Mouse (Mus musculus) thymus, postnatal 4 days (tissue): Measurements from ENCODE around the gene Ino80b.

Source experiments
- DNase-seq: peaks from one replicate; pipeline ENCODE4 v3.0.0; 2021

Gene Ino80b

DNA sequence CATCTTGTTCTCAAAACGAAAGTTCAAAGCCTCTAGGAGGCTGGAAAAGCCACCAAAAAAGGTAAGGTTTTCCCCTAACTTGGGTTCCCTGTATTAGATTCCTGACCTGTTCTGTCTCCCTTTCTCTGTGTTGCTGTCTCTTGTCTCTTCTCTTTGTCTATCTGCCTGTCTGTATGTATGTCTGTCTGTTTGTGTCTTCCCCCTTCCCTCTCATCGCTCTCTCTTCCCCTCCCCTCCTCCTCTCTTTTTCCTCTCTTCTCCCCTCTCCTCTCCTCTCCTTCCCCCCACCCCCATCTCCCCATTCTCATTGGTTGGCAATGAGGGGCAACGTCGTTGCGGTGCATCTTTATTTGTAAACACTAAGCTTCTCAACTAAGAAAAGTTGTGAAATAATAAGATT lies at the start of gene Ino80b:
Gene Ino80b, minus strand, starts transcription at position 101 of the 400 bp plus-strand sequence.
- peak; percentile 11 for DNase-seq

DNA sequence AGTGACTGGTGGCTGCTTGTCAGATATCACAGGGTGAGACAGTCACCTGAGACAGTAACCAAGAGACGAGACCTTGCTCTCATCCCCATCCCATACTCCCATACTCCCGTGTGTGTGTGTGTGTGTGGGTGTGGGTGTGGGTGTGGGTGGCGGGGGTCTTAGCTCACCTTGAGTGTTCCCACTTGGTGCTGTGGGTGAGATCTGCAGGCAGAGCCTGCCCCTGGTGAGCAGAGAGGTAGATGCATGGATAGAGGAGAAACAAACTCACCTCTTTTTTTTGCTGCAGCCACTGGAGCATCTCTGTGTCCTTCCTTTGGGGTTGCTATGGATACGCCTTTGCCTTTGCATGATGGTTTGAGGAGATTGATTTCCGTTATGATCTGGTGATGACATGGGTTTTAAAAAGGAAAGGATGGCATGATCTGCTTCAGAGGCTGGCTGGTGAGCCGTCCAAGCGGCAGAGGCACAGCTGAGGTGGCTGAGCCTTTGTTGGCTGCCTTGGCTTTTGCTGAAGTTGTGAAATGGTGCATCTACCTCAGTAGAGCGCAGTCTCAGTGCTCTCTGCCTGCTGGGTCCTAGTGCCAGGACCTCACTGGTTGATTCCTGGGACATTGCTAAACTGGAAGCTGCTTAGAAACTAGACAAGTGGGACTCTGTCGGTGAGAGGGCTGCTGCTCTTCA lies 47.1 kb upstream of the Ino80b start:
- DNase-seq = no peak

DNA sequence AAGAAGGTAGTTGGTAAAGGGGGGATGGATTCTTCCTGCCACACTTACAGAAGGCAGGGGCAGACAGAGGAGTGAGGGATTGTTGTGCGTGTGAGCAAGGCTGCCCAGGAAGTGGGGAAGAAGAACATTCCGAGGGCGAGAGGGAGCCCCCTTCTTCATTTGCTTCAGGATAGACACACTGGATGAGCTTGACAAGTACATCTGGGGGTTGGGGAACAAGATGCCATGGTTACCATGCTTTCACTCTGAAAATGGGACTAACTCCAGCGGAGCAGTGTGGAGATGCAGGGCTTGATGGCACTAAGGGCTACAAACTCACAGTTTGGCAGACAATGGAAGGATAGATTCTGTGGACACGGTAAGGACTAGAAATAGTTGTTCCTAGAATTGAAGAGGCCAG lies 45.8 kb upstream of the Ino80b start:
- no peak for DNase-seq

DNA sequence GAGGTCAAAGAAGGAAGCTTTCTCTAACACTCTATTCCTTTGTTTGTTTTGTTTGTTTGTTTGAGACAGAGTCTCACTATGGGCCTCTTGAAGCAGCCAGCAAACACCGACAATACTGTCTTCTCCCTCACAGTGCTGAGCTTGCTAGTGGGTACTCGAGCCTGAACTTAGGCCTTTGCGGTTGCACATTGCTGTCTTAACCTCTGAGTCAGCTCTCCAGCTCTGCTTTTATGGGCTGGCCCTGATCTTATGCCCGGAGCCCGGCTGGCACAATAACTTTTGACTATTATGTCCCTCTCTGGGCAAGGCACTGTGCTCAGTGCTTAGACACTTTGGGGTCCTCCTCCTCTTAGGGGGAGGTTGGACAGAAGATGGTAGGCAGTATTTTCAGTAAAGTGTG lies 44.6 kb upstream of the Ino80b start:
- no peak for DNase-seq

DNA sequence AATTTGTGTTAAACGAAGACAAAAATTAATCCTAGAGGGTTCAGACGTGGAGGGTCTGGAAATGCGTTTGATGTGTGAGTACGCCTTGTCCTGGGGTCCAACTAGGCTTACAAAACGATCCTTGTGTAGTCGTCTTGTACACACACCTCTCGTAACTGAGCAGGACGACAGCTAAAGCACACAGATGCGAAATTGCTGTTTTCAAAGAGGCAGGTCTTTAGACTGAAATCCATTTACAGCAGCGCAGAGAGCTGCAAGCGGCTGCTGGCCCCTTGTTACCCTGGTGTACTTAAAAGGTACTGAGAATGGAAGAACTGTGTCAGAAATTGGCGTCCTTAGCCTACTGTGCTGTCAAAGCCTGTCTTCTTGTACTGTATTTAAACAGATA lies 41.0 kb upstream of the Ino80b start:
- DNase-seq = peak; percentile 37

DNA sequence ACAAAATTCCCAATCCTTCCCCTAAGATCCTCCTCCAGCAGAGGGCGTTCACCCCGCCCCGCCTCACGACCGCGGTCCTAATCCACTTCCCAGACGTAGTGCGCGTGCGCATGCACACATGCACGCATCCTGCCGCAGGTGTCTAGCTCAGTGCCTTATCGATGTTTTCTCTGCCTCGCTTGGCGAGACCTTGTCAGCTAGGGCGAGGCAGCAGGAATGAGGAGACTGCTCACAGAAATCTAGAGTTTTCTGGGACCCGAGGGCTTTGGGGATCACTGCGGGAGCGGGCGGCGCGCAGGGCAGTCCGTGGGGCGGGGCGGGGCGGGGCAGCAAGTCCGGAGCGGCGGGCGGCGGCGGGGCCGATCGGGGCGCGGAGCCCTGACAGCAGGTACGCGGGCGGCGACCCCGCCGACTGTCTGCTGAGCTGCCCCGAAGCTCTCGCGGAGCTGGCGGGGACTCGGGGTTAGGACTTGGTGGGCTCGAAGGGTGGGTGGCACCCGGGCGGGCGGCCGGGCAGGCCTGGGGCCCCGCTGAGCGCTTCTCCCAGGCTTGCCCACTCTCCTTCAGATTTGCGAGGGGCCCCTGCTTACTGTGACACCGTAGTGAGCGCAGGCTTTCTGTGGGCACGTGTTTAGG lies 40.5 kb upstream of the Ino80b start, which contains the start of gene Dctn1:
Gene Dctn1, plus strand, starts transcription at position 314 of the 636 bp plus-strand sequence.
- peak; percentile 96 for DNase-seq

DNA sequence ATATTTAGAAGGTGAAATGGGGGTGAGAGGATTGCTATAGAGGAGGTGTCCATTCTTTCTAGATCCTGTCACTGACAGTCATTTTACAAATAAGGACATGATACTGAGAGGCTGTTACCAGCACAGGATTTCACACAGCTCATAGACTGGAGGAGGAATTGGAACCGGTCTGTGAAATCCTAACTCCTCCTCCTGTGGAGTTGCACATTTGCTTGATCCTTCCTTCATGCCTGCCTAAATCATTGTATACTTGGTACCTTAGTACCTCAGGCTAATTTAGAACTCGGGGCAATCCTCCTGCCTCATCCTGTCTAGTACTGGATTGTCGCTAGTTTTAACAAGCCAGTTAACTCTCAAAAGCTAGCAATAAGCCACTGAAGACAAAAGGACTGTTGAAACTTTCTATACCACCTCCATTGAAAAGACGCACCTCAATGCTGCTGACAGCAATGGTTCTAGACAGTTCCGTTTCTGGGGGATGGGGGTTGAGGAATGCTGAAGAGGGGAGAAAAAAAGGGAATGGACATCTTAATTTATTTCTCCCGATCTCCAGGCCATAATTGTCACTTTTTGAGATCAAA lies 39.9 kb upstream of the Ino80b start:
- DNase-seq = no peak

DNA sequence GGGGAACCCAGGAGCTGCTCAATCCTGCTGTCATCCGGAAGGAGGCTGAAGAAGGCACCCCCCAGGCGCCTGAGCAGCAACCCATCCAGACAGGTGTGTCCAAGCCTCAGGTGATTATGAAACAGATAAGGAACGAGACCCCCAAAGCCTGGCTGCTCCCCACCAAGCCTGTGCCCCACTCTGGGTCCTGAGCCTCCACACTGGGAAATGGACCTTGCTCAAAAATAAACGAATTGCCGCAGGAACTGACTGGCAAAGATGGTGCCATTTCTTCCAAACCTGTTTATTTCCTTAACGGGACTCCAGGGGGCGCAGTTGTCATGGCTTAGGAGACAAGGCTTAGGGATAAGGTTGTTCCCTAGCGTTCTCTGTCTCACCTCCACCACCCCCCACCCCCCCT lies 37.5 kb upstream of the Ino80b start:
- peak; percentile 72 for DNase-seq

DNA sequence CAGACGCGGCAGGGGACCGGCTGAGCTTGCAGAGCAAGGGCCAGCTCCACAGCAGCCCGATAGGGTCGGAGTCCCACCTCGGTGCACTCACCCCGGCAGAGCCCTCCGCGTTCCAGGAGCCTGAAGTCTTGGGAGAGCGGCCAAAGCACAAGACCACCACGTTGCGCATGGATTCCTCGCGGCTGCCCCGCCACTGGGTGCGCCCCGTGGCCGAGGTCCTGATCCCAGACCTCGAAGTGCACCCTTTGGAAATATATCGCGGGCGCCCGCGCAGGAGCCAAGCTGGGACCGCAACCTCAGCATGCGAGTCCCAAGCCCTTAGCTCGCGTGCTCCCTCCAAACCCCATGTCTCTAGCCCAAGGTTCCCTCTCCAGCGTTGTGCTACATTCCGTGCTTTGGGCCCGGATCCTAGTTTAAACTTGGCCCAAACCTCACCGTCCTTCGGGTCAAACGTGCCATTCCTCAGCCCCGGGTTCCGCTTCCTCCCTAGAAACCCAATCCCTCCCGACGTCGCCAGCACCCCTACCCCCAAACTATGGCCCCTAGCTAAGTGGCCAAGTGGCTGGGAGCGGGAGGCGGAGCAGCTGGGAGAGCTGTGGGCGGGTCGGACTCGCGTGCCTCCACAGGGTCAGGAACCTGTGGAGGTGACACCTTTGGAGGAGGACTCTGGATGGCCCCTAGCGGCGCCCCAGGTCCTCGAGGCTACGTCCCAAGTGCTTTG lies 36.9 kb upstream of the Ino80b start:
- peak; percentile 39 for DNase-seq

DNA sequence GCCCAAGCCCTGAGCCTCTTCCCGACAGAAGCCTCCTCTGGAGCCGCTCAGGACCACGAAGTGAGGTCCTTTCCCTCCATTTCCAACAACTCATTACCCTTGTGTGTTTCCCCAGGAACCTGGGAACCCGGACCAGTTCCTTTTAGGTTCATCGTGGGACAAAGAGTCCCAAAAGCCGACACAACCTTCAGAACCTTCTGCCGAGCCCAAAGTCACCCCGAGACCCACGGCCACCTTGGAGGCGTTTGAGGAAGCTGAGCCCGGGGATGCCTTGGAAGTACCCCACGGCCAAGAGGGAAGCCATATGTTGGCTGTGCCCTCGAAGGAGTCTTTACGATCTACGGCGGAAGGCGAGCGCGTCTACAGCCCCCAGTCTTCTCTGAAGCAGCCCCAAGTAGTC lies 36.2 kb upstream of the Ino80b start:
- DNase-seq = no peak

DNA sequence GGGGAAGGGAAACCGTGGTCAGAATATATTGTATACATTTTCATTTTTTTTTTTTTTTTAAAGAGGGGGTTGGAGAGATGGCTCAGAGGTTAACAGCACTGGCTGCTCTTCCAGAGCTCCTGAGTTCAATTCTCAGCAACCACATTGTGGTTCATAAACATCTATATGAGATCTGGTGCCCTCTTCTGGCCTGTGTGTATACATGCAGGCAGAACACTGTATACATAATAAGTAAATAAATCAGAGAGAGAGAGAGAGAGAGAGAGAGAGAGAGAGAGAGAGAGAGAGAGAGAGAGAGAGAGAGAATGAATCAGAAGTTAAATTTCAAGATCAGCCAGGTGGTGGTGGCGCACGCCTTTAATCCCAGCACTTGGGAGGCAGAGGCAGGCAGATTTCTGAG lies 34.2 kb upstream of the Ino80b start:
- peak; percentile 66 for DNase-seq

DNA sequence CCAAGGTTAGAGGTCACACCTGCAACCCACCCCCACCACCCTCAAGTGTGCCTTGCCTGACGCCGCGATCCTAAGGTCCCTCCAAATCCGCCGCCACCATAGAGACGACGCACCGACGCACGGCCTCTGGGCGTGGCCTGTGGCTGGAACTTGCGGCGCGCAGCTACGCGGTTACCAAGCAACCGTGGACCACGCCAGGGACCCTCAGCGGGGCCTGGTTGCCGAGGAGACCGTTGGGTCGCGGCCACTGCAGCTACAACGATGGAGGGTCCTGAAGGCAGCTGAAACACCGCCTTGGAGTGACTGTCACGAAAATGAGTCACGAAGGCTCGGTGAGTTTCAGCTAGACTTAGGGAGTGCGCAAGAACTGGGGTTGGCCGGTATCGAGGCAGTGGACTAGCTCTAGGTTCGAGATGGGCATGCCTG lies 31.0 kb upstream of the Ino80b start, which contains the start of the genes Wdr54 and 1700003E16Rik:
Gene Wdr54, minus strand, starts transcription at position 139 of the 426 bp plus-strand sequence.
Gene 1700003E16Rik, plus strand, starts transcription at position 146 of the 426 bp plus-strand sequence.
- peak; percentile 69 for DNase-seq

DNA sequence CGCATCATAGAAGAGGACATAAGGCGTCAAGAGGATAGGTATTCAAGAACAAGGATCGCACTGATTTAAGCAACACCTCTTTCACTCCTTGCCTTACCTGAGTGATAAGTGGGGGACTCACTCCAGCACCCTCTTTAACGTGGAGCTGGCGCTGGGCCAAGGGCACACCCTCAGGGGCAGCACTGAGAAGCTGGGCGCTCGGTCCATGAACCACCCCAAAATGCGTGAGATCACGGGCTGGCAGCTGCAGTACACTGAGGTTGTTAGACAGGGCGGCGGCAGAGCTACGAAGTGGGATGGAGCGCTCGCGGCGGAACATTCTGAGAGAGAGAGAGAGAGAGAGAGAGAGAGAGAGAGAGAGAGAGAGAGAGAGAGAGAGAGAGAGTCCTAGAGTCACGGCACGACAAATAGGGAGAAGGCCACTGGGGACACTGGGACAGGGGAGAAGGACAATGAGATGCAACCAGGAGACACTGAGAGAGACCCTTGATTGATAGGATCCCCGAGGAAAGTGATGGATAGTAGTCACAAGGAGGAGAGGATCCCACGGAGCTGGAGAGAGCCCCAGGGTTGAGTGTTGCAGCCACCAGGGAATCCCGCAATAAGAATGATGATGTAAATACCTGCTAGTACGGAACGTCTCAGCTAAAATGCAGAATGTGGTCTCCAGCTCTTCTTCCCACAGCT lies 30.5 kb upstream of the Ino80b start:
- DNase-seq = peak; percentile 46

DNA sequence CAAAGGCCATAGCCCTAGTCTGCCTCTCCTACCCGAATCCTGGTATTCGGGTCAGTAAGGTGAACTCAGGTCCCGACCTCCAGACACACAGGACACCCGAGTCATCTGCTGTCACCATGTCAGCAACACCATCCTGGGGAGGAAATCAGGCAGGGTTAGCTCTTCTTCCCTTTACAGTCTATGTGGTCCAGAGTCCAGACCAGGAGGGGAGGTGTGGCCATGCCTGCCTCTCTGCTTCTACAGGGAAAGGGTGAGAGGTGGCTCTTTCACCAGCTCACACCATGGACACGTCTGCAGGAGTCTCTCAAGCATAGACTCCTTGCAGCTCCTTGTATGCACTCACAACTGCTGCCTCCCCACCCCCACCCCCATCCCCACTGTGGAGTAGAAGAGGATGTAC lies 28.3 kb upstream of the Ino80b start:
- DNase-seq = no peak

DNA sequence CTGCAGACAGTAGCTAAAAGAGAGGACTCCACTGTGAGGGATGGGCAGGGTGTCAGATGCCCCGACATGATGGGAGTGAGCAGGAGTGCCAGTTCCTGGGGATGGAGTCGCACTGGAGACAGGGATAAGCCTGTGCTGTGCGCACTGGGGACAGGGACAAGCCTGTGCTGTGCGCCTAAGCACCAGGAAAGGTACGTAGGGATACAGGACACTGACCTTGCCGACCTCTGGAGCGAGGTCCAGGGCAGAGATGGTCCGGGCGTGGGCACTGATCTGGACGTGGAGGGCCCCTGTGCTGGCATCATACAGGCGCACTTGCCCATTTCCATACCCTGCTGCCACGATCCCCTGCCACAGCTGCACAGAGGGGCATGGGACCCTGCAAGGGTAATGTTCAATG lies 27.8 kb upstream of the Ino80b start:
- DNase-seq = no peak

DNA sequence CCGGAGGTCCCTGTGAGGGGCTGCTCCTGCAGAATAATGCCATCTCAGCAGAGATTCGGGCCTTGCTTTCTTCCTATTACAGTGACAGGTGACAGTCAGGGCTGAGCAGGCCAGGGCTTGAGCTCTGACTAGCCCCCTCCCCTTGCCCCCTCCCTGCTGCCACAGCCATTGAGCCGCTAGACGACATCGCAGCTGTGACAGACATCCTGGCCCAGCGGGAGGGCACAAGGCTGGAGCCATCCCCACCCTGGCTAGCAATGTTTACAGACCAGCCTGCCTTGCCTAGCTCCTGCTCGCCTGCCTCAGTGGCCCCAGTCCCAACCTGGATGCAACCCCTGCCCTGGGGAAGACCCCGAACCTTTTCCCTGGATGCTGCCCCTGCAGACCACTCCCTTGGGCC lies 26.5 kb upstream of the Ino80b start:
- no peak for DNase-seq

DNA sequence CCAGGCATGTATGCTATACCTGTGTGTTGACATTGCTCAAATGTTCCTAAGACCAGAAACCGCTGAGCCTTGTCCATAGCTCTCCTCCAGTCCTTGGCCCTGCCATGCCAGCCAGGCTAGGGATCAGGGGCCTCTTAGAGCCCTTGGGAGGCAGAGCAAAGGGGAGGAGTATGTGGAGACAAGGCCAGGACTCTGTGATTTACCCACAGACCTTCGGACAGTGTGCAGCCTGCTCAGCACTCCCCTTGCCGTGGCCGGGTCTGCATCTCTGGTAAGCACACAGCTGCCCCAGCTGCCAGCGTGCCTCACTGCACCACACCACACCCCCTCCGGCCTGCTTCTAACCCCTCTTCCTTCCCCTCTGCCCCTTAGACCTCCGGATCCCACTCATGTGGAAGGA lies 22.0 kb upstream of the Ino80b start:
- DNase-seq = no peak

DNA sequence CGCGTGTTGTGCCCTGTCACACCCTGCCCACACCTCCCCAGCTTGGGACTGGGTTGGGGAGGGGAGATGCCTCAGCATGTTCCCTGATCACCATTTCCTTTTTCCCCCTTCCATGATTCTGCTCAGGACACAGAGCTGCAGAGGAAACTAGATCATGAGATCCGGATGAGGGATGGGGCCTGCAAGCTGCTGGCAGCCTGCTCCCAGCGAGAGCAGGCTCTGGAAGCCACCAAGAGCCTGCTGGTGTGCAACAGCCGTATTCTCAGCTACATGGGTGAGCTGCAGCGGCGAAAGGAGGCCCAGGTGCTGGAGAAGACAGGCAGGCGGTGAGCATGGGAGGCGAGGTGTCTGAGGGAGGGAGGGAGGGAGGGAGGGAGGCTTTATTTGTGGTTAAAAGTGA lies 20.6 kb upstream of the Ino80b start:
- no peak for DNase-seq

DNA sequence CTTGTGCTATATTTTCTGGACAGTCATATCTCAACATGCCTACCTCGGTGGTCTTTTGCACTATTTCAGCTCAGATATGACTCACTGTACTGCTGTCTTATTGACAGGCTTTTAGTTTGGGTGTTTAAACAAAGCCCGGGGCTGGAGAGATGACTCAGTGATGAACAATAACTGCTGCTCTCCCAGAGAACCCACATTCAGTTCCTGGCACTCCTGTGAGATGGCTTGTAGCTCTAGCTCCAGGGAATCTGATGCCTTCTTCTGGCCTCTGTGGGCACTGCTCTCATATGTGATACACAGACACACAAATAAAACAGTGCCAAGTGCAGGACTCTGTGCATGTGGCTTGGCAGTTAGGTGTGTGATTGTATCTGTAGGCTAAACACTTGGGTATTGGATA lies 20.0 kb upstream of the Ino80b start:
- DNase-seq = no peak

DNA sequence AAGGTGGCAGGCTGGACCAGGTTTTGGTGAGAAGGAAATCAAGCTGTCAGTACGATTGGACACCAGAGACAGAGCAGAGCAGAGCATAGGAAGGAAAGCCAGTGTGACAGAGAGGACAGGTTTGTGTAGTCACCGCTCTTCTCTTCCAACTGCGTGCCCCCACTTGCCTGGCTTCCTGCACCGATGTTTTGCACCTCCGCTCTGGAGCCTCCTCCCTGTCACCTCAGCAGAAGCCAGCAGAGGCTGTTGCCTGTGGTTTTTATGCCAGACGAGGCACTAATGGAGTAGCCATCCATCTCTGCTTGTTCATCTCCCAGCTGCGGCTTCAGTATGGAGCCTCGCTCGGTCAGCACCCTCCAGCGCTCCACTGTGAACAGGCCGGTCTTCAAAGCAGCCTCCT lies 17.7 kb upstream of the Ino80b start:
- DNase-seq = no peak

DNA sequence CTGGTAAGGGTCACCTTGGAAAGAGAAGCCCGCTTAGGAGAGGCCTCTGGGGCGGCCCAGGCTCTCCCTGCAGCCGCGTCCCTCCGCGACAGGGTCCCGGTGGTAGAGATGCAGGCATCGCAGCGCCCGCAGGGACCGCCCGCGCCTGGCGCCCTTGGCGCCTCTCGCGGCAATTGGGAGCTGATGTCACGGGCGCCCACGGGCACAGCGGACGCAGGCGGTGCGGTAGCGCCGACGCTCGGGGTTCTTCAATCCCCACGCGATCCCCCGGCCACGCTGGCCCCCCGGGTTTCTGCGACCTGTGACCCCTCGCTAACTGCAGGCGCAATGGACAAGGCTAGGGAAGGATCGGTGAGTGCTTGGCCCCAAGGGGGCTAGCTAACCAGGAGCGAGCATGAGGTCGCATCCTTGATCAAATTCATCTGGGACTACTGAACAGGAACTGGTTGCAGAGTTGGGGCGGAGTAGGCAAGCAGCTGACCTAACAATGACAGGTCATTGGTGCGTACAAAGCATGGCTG lies 17.0 kb upstream of the Ino80b start:
- peak; percentile 63 for DNase-seq

DNA sequence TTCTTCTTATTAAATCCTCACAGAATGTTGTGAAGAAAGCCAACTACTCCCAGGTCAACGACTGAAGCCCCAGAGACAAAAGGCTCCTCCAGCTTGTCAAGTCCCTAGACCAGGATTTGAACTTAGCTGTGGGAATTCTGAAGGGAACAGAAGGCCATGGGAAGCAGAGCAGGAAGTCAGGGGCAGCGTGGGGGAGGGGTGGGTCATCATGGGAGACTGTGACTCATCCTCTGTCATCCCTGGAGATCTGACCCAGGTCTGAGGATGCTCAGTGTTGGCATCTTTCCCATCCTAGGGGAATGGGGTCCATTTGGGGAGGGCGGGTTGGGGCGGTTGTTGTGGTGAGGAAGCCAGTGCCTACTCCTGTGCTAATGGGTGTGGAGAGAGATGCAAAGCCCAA lies 16.4 kb upstream of the Ino80b start:
- DNase-seq = no peak

DNA sequence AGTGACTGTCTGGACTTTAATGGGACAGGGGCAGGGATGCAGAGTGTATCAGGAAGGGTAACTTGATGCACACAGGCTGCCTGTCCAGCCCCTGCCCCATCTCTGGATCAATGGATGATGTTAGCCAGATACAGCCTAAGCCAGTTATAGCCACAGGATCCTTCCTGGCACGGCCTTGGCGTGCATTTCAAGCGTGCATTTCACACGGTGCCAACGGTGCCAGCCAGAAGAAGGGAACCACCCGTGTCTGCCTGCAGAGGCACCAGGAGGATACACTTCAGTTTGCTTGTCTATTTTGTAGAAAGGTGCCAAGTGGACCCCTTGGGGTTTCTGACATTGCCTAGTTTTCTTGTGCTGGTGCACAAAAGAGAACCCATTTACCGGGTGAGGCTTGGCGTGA lies 14.8 kb upstream of the Ino80b start:
- DNase-seq = no peak
